Mouse (Mus musculus) brain, embryonic 14.5 days (tissue): ENCODE measurements around the gene Paxbp1.

Experiments
- CTCF ChIP-seq: fragments of 200-500 bp; IDR thresholded peaks from 2 replicates; pipeline ENCODE4 v1.5.1; 2012; ENCODE audit warnings: inconsistent platforms, mild to moderate bottlenecking, moderate library complexity, borderline replicate concordance; ENCODE audit not compliant: insufficient read depth, insufficient read length; ENCODE audit errors: extremely low read depth
- POLR2A ChIP-seq: fragments of 200-500 bp; IDR thresholded peaks from 2 replicates; pipeline ENCODE4 v1.6.1; 2012; ENCODE audit warnings: mild to moderate bottlenecking, inconsistent platforms, borderline replicate concordance; ENCODE audit not compliant: poor library complexity, insufficient read depth, insufficient read length, severe bottlenecking; ENCODE audit errors: extremely low read depth

GRCm38 (mm10) chr16:91067122-91067521, 22.8 kb upstream of the Paxbp1 start:
- TF ChIP-seq CTCF (no peak), POLR2A (no peak)
